Mouse (Mus musculus) left cerebral cortex, adult 18-20 months (tissue): ENCODE data around the gene Stoml2. TPM values are rescaled to one million over a fixed set of nuclear protein-coding genes. Genes with fewer than 3 reads are reported as not detected.
A peak's percentile ranks its signal among the peaks of the same experiment; 100 is the strongest.

Experiments
- DNase-seq, 2 experiments: peaks; one replicate each; pipeline ENCODE4 v3.0.0; 2021 to 2022; ENCODE audit warnings: low spot score in 2 of 2, mixed read lengths in 1 of 2
- total RNA-seq, 2 experiments: library from RNA; stranded (reverse); gene quantifications; 2 replicates each; pipeline ENCODE4 v1.2.3; 2021

Stoml2 gene
- total RNA-seq, 2 experiments from 2014 or later, result 104 to 113 TPM

GRCm38 (mm10) chr4:43038567-43039495 lies 7.3 kb upstream of the Stoml2 start:
- peak in 1 of 2 experiments; percentile 53 for DNase-seq

GRCm38 (mm10) chr4:43037860-43038566 lies 6.5 kb upstream of the Stoml2 start:
- no peak for DNase-seq

- no peak for DNase-seq
These were observed 4.8 kb upstream of the Stoml2 start for GRCm38 (mm10) chr4:43036356-43036755.

DNA sequence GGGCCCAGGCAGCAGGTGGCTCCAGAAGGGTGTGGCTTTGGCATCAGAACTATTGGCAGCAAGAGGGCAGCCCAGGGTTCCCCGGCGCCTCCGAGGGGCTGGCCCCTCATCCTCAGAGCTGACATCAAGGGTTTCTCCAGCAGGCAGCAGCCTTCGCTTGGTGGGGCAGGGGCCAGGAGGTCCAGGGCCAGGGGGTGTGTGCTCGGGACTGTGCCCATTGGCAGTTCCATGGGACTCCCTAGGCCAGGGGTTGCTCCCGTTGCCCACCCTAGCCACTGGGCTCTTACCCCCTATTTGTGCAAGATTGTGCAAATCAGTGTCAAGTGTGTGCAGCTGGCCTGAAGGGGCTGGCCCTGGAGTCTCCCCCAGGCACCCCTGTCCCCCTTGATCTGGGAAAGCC lies 4.3 kb upstream of the Stoml2 start:
- no peak for DNase-seq

- no peak for DNase-seq
These were observed 2.0 kb upstream of the Stoml2 start for GRCm38 (mm10) chr4:43033481-43033880.

DNA sequence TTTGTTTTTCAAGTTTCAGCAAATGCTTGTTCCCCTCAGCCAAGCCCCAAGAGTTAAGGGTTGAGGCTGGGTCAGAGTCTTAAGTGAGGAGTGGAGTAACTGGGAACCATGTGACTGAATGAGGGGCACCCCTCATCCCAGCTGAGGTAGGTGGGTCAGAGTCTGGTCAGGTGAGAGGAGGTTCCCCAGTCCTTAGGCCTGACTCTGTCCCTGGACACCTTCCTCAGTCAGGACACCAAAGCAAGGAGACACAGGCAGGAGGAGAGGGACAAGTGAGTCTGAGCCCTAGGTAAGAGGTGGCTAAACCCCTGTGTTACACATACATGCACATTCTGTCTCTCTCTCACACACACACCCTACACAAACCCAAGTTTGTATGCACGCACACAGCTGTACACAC lies 991 bp upstream of the Stoml2 start:
- DNase-seq, result no peak

GRCm38 (mm10) chr4:43030780-43031230 lies 705 bp downstream of the Stoml2 start:
- DNase-seq, result no peak

GRCm38 (mm10) chr4:43030352-43030751 lies 1.2 kb downstream of the Stoml2 start:
- no peak for DNase-seq

DNA sequence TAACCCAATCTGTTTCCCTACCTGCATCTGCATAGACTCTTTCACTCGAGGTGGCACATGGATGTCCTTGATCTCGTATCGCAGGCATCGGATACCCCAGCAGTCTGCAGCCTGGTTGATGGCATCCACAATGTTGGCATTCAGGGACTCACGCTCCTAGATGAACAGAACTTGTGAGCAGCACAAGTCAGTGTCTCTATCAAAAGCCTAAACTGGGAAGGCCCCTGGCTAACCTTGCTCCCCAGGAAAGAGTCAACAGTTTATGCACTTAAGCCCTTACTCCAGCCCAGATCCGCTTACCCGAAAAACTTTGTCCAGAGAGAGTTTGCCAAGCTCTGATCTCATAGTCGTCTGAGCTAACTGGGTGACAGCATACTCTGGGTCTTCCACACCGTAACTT lies 1.8 kb downstream of the Stoml2 start:
- no peak for DNase-seq

GRCm38 (mm10) chr4:43029121-43029520 lies 2.4 kb downstream of the Stoml2 start:
- no peak for DNase-seq

DNA sequence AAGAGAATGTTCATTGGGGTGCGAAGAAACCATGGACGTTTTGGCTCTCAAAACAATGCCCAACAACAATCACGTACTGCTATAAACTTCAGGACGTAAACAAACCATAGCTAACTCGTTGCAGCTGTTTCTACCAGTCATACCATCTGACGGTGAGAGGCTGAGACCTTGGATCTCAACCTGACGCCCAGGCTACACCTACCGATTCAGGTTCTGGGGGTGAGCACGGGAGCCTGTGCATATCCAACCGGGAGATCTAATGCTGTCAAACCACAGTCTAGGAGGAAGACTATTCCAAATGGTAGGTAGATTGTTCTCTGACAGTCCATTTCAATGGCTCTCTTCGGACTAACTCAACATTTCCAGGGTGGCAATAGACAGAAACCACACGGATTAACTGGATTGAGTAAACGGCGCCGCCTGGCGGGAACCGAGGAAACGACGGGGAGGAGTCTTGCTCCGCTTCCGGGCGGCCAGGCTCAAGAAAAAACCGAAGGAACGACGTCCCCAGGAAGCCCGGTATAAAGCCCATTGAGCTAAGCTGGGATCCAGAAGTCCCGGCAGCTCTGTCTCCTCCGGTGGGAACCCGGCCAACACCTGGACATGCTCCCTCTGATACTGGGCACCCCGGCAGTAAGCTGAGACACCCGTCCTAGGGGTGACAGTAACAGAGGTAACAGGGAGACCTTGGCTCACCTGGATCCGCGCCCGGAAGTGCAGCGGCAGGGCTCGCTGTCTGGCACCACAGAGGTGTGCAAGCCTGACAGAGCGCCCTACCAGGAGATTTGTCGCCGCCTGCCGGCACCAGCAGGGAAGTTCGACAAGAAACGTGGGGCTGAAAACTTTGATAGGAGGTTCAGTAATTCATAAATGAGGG lies 6.2 kb downstream of the Stoml2 start, which contains the start of gene Pigo:
Gene Pigo, minus strand, starts transcription at position 736 of the 877 bp plus-strand sequence.
- DNase-seq, result peak; percentile 94 to 95

DNA sequence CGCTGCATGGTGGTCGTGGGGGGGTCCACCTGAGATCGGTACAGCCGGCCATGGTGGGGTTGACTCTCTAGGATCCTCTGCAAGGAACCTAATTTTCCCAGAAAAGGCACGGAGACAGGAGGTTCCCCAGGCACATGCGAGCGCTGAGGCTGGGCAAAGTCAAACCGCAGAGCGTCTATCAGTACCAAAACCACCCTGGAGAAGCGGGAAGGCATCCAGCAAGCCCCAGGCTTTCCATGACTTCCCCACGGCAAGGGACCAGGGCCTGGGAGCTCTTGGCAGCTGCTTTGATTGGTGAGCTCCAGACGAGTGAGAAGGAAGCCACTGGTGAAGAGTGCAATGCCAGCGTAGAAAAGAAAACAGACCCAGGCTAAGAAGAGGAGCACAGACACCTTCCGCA lies 6.8 kb downstream of the Stoml2 start:
- no peak for DNase-seq

DNA sequence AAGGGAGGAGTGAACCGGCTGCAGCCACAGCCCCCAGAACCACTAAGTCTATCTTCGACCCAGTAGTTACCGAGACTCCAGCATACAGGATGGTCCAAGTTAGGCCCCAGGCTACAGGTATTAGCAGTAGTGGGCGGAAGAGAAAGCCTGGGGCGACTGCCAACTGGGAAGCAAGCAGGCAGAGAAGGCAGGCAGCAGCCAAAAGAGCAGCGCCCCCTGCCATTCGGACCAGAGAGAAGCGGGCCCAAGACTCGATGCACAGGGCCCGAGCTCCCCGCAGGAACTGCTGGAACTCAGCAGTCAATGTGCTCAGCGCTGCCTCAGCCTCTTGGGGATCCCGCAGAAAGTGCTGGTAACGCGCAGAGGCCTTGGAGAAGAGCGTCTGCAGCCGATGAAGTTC lies 10.2 kb downstream of the Stoml2 start:
- no peak for DNase-seq

- DNase-seq, result no peak
These were observed 10.6 kb downstream of the Stoml2 start for GRCm38 (mm10) chr4:43020876-43021275.

DNA sequence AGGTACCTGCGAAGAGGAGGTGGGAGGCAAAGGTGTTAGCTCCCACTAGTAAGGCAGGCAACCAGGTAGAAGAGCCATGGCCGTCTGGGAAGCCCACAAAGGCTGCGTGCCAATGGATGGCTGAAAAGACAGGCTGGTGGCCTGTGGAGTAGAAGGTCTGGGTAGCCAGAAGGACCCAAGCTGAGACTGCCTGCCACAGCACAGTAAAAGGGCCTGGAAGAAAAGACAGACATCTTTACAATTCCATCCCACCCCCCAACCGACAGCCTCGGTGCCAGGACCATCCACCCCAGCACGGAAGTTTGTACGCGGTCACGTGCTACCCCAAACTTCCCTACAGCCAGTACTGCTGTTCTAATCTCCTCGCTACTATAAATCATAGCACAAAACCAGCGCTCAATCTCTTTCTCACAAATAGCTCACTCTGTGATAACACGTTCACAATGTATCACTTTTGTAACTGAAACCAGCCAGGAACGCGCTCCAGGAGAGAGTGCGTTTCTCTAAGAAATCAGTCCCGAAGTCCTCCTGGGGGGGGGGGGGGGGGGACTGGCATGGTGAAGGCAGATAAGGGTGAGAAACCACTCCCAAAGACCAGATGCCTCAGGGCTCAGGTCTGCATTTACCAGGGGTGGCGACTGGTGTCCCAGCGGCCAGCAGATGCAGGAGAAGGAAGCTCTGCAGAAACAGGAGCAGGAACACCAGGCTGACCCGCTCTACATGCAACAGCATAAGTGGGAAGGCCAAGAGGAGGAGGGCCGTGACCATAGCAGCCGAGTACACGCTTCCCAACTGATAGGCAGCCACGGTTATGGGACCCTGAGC lies 11.7 kb downstream of the Stoml2 start:
- no peak for DNase-seq

DNA sequence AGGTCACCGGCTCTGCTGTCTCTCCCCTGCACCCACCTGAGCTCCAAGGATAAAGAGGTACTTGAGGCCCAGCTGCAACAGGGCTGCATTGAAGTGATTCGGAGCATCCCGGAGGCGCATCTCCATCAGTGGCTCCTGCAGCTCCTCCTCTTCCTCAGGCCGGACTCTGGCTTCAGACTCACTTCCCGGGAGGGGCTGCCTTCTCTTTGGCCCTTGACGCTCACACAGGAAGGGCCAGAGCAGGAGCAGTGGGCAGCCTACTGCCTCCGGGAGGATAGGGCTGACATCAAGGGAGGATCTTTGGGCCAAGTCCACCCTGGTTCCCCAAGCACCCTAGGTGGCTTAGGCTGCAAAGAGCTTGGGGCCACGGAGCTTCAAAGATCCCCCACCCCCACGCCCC lies 12.3 kb downstream of the Stoml2 start:
- DNase-seq, result no peak

- DNase-seq, result no peak
These were observed 13.4 kb downstream of the Stoml2 start for GRCm38 (mm10) chr4:43018156-43018555.

GRCm38 (mm10) chr4:43012091-43012490 lies 19.4 kb downstream of the Stoml2 start:
- DNase-seq, result no peak

GRCm38 (mm10) chr4:43010161-43011038 lies 21.1 kb downstream of the Stoml2 start, which contains the start of gene Fancg:
TSS of gene Fancg (minus strand) at chr4:43010506.
- peak; percentile 84 to 88 for DNase-seq
